Mouse (Mus musculus) heart, embryonic 10.5 days (tissue): ENCODE results near the gene Aldh2. TPM values are rescaled to one million over a fixed set of nuclear protein-coding genes. Genes with fewer than 3 reads are reported as not detected.
A peak's percentile ranks its signal among the peaks of the same experiment; 100 is the strongest.
"Not testable (repeated sequence)": the region's sequence is repeated elsewhere in the genome, so short reads cannot be mapped to it uniquely, and the experiment has no call there.

Experiments used
- DNase-seq: peaks from one replicate; pipeline ENCODE4 v3.0.0-alpha.2; 2017; ENCODE audit warnings: low spot score
- H3K27ac ChIP-seq: fragments of 300-500 bp; sonication (generic); 2 replicates; pipeline ENCODE4 v1.5.1; 2016; ENCODE audit warnings: mild to moderate bottlenecking
- H3K27me3 ChIP-seq: fragments of 300-500 bp; sonication (generic); 2 replicates; pipeline ENCODE4 v1.6.1; 2016; ENCODE audit warnings: mild to moderate bottlenecking; ENCODE audit not compliant: poor library complexity, insufficient read depth, severe bottlenecking
- H3K36me3 ChIP-seq: fragments of 300-500 bp; sonication (generic); 2 replicates; pipeline ENCODE4 v1.6.1; 2016; ENCODE audit warnings: mild to moderate bottlenecking, moderate library complexity
- H3K4me1 ChIP-seq: fragments of 300-500 bp; sonication (generic); 2 replicates; pipeline ENCODE4 v1.6.1; 2016; ENCODE audit warnings: mild to moderate bottlenecking
- H3K4me3 ChIP-seq: fragments of 300-500 bp; sonication (generic); 2 replicates; pipeline ENCODE4 v1.5.1; 2016; ENCODE audit warnings: mild to moderate bottlenecking, moderate library complexity
- H3K9me3 ChIP-seq: fragments of 300-500 bp; sonication (generic); 2 replicates; pipeline ENCODE4 v1.6.1; 2016; ENCODE audit warnings: mild to moderate bottlenecking, moderate library complexity
- WGBS: fragments of 180-500 bp; shearing (Covaris S2); methylation state at CpG from one replicate; pipeline ENCODE4 v1.1.7; 2016; 5-methylcytosine and 5-hydroxymethylcytosine counted together
- polyA plus RNA-seq: library from polyadenylated mRNA; unstranded; fragments of >200 nt; fragmentation: Nextera tagmentation; extraction: Ambion mirVana; gene quantifications from 2 replicates; pipeline ENCODE4 v1.2.1, GENCODE M21; 2016

The Aldh2 gene
- polyA plus RNA-seq, result 59.9 and 90.3 TPM in 2 replicates

- 3% methylated on average over 47 of the region's 47 CpGs for WGBS
Measured at GRCm38 (mm10) chr5:121593451-121594401, at the start of gene Aldh2. Gene Aldh2, minus strand, starts transcription at chr5:121593824.

DNA sequence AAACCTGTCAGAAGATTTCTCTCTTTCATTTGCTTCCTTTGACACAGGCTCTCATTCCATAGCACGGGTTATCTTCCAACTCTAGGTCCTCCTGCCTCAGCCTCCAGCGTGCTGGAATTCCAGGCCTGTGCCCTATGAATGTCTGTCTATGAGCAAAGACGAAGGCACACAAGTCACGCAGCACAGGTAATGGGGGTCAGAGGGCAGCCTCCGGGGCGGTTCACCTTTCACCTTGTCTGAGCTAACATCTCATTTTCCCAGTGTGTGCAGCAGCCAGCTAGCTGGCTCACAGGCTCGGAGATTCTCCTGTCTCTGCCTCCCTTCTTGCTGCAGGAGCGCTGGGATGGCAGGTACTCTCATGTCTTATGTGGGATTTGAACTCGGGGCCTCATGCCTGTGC, 46.0 kb upstream of the Aldh2 start:
- Histone ChIP-seq H3K27me3 (no peaks in the 10 kb centered on the region), H3K36me3 (peaks cover 6% of the 10 kb centered on the region; the same call in 1 of the 2 replicates), H3K4me1 (no peaks in the 10 kb centered on the region), H3K4me3 (no peak overlapping the region), H3K27ac (no peak overlapping the region), H3K9me3 (no peaks in the 10 kb centered on the region)
- 90% methylated on average over 9 of the region's 9 CpGs for WGBS
- DNase-seq, result no peak

More at GRCm38 (mm10) chr5:121593451-121594401, at the start of gene Aldh2:
- H3K9me3 ChIP-seq, result no peaks in the 10 kb centered on the region
- DNase-seq, result peak; percentile 94
- no peaks in the 10 kb centered on the region for H3K36me3 ChIP-seq
- H3K27ac ChIP-seq, result peak within 1 kb of the TSS; percentile 83
- peak within 1 kb of the TSS; percentile 74 for H3K4me3 ChIP-seq
- peaks cover 20% of the 10 kb centered on the region; the same call in 1 of the 2 replicates for H3K27me3 ChIP-seq
- H3K4me1 ChIP-seq, result peaks cover 39% of the 10 kb centered on the region

GRCm38 (mm10) chr5:121637296-121637695, 43.7 kb upstream of the Aldh2 start:
- H3K9me3 ChIP-seq, result no peaks in the 10 kb centered on the region
- no peak overlapping the region for H3K4me3 ChIP-seq
- no peak overlapping the region for H3K27ac ChIP-seq
- H3K4me1 ChIP-seq, result peaks cover 8% of the 10 kb centered on the region
- 80% methylated on average over 6 of the region's 6 CpGs for WGBS
- no peak for DNase-seq
- H3K36me3 ChIP-seq, result peaks cover 3% of the 10 kb centered on the region; the same call in 1 of the 2 replicates
- H3K27me3 ChIP-seq, result no peaks in the 10 kb centered on the region

GRCm38 (mm10) chr5:121634668-121635067, 41.0 kb upstream of the Aldh2 start:
- Histone ChIP-seq H3K36me3 (peaks cover 3% of the 10 kb centered on the region; the same call in 1 of the 2 replicates), H3K27ac (no peak overlapping the region), H3K4me1 (peaks cover 9% of the 10 kb centered on the region), H3K4me3 (no peak overlapping the region), H3K9me3 (no peaks in the 10 kb centered on the region), H3K27me3 (no peaks in the 10 kb centered on the region)
- WGBS, result 91% methylated on average over 5 of the region's 5 CpGs
- no peak for DNase-seq

DNA sequence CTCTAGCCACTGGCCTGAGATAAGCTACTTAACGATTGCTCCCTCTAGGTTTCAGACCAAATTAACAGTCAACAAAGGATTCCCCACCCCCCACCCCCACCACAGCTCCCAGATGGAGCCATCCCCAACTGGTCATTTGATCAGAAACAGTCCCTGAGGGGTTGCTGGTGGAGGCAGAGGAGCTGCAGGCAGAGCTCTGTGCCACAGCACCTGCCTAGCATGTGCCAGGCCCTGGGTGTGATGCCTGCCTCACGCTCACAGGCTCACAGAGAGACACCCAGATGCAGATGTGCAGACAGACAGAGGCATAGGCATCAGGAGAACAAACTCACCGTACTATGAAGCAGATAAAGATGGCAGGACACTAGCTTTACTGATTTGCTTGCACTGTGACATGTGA, 39.2 kb upstream of the Aldh2 start:
- 32% methylated on average over 3 of the region's 3 CpGs for WGBS
- DNase-seq, result no peak

DNA sequence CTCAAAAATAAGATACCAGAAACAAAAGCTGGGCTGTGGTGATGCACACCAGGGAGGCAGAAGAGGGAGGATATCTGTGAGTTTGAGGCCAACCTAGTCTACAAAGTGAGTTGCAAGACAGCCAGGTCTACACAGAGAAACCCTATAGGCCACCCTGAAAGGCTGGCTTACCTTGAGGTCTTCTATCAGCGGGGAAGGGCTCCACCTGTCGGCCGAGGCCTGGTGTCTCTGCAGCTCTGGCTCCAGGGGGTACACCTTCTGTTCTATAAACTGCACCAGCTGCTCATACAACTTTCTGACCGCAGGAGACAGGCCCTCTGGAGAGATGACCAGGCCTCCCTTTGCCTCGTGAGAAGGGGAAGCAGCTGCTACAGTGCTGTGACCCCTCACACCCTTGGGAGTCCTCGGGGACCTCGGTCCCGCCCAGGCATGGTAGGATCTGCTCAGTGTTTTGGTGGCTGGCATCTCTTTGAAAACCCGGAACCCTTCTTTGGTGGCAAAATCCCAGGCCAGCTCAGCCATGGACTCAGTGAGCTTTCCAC, 37.6 kb upstream of the Aldh2 start:
- H3K4me1 ChIP-seq, H3K9me3 ChIP-seq, H3K27ac ChIP-seq, H3K4me3 ChIP-seq, H3K27me3 ChIP-seq, DNase-seq, H3K36me3 ChIP-seq: not testable (repeated sequence)
- WGBS, result 58% methylated on average over 9 of the region's 9 CpGs

More for the DNA sequence above, 39.2 kb upstream of the Aldh2 start:
- 0 out of 2 replicates have a peak, but pooled peaks cover 3% of the 10 kb centered on the region for H3K36me3 ChIP-seq
- H3K4me1 ChIP-seq, result peaks cover 9% of the 10 kb centered on the region
- H3K27me3 ChIP-seq, result no peaks in the 10 kb centered on the region
- H3K27ac ChIP-seq, result no peak overlapping the region
- H3K4me3 ChIP-seq, result no peak overlapping the region
- H3K9me3 ChIP-seq, result no peaks in the 10 kb centered on the region

DNA sequence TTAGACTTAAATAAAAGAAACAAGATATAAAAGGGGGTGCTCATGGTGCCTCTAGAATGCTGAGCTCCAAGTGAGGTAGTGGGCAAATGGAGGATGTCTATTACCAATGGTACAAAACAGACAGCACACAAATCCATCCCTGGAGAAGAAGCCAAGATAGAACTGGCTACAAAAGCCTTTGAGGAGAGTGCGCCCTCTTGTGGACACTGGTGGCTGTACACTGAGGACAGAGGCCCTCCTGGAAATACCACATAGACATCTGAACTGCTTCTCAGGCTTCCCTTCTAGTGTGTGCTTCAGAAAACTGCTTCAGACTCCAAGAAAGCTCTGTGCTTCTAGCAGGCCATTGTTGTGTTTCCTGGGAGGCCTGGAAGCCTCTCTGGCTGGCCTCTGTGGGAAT, 34.2 kb upstream of the Aldh2 start:
- Histone ChIP-seq H3K36me3 (0 out of 2 replicates have a peak, but pooled peaks cover 6% of the 10 kb centered on the region), H3K4me3 (no peak overlapping the region), H3K4me1 (peaks cover 6% of the 10 kb centered on the region), H3K9me3 (no peaks in the 10 kb centered on the region), H3K27ac (no peak overlapping the region), H3K27me3 (no peaks in the 10 kb centered on the region)
- WGBS, result 0% methylated on average over 1 of the region's 1 CpGs
- no peak for DNase-seq

DNA sequence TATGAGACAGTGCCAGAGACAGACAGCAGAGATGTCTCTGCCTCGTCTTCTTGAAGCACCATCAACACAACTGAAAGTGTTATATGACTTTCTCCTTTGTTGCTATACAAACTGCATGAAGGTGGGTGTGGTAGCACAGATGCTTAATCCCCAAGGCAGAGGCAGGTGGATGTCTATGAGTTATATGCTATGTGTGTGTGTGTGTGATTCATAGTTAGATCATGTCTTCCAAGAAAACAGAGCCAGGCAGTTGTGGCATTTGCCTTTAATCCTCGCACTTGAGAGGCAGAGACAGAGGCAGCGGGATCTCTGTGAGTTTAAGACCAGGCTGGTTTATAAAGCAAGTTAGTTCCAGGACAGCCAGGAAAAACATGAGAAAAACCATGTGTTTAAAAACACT, 29.6 kb upstream of the Aldh2 start:
- DNase-seq, result no peak
- no peaks in the 10 kb centered on the region for H3K9me3 ChIP-seq
- H3K27me3 ChIP-seq, result no peaks in the 10 kb centered on the region
- WGBS, result 86% methylated on average over 3 of the region's 3 CpGs
- no peak overlapping the region for H3K27ac ChIP-seq
- H3K36me3 ChIP-seq, result peaks cover 6% of the 10 kb centered on the region; the same call in 1 of the 2 replicates
- H3K4me1 ChIP-seq, result peaks cover 12% of the 10 kb centered on the region
- H3K4me3 ChIP-seq, result no peak overlapping the region

GRCm38 (mm10) chr5:121621102-121621501, 27.5 kb upstream of the Aldh2 start:
- Histone ChIP-seq H3K27ac (no peak overlapping the region), H3K9me3 (no peaks in the 10 kb centered on the region), H3K4me3 (no peak overlapping the region), H3K36me3 (peaks cover 6% of the 10 kb centered on the region; the same call in 1 of the 2 replicates), H3K27me3 (no peaks in the 10 kb centered on the region), H3K4me1 (peaks cover 12% of the 10 kb centered on the region)
- WGBS, result 94% methylated on average over 5 of the region's 5 CpGs
- DNase-seq, result no peak

DNA sequence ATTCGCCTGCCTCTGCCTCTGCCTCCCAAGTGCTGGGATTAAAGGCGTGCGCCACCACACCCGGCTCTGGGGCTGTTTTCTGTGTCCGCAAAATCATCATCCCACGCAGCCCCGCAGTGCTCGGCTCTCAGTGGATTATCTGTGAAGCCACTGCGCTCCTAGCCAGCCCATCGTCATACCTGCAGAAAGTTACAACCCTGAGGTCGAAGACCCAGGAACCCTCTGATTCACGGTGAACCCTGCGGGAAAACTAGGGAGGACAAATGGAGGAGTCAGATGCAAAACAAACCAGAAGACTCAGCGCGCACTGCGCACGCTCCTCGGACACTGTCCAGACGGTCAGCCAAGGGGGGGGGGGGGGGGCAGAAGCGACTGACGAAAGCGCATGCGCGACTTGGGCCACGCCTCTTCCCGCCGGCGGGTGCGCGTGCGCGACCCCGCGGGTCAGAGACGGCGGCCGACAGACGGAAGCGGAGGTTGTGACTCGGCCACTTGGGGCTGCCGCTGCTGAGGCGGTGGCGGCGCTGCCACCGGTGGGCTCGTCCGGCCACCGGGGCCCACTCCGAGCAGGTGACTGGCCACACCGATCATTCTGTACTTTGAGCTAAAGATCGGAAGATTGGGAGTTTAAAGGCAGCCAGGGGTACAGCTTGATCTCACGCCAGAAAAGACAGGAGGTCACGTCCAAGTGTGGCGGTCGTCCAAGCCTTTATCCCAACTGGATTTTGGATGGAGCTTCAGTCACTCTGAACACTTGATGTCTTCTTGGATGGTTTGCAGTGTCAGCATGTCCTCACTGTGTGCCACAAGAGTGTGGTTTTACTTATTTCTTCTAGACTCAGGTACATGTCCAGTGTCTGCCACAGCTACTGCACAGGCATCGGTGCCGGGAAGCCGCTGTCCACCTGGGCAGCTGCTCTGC, 25.2 kb upstream of the Aldh2 start, which contains the start of gene Acad12:
Gene Acad12 (minus strand): TSS at position 347 of the 922 bp plus-strand sequence.
- H3K9me3 ChIP-seq, result no peaks in the 10 kb centered on the region
- DNase-seq, result peak; percentile 96
- H3K27ac ChIP-seq, result peak within 1 kb of the TSS; percentile 84
- H3K4me3 ChIP-seq, result peak within 1 kb of the TSS; percentile 81
- no peaks in the 10 kb centered on the region for H3K27me3 ChIP-seq
- under 1% methylated on average over 56 of the region's 58 CpGs for WGBS
- peaks cover 12% of the 10 kb centered on the region for H3K4me1 ChIP-seq
- H3K36me3 ChIP-seq, result peaks cover 2% of the 10 kb centered on the region; the same call in 1 of the 2 replicates

DNA sequence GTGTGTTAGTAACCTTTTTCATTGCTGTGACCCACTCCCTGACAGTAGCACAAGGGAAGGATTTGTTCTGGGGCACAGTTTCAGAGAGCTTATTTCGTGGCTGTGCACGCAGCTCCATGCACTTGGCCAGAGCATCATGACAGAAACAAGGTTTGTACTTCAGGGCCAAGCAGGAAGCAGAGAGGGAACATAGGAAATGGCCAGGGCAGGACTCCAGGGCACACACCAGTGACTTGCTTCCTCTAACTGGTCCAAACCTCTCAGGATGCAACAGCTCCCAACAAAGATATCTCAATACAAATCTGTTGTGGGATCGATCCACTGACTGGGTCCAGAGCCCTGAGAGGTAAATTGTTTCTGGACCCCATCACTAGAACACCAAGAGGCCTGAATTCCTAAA, 21.3 kb upstream of the Aldh2 start:
- H3K36me3 ChIP-seq, H3K27me3 ChIP-seq, H3K27ac ChIP-seq, H3K4me1 ChIP-seq, H3K4me3 ChIP-seq, H3K9me3 ChIP-seq, DNase-seq: not testable (repeated sequence)
- 79% methylated on average over 3 of the region's 3 CpGs for WGBS

GRCm38 (mm10) chr5:121612036-121612435, 18.4 kb upstream of the Aldh2 start:
- H3K27me3 ChIP-seq, result no peaks in the 10 kb centered on the region
- H3K9me3 ChIP-seq, result no peaks in the 10 kb centered on the region
- DNase-seq, result no peak
- no peaks in the 10 kb centered on the region for H3K4me1 ChIP-seq
- 84% methylated on average over 6 of the region's 6 CpGs for WGBS
- no peak overlapping the region for H3K27ac ChIP-seq
- H3K36me3 ChIP-seq, result no peaks in the 10 kb centered on the region
- no peak overlapping the region for H3K4me3 ChIP-seq
